Mouse (Mus musculus) bone marrow macrophage, adult 2 months (primary cell): Measurements from ENCODE around the gene Tmem243.

ENCODE experiments used
- CTCF ChIP-seq: IDR thresholded peaks from 2 replicates; pipeline ENCODE4 v1.5.1; 2012; ENCODE audit warnings: low read depth, mild to moderate bottlenecking, low read length, moderate library complexity
- POLR2A ChIP-seq: IDR thresholded peaks from 2 replicates; pipeline ENCODE4 v1.6.1; 2012; ENCODE audit warnings: mild to moderate bottlenecking, low read depth, low read length, borderline replicate concordance

DNA sequence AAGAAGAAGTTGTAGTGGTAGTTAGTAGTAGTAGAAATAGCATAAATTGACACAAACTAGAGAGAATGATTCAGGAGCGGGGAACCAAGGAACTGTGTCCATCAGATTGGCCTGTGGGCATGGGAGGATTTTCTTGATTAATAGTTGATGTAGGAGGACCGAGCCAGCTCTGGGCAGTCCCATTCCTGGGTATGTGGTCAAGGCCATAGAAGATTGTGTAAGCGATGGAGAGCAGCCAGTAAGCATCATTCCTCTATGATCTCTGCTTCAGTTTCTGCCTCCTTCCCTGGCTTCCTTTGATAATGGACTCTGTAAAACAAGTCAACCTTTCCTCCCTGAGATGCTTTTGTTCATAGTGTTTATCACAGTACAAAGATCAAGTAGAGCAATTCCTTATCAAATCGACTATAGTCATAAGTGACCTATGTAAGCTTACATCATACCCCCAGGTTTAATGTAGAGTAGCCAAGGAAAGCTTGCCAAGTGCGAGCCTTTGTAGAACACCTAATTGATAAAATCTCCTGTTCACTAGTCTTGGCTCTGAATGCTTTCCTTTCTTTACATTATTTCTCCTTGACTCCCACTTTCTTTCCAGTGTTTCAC lies 43.1 kb upstream of the Tmem243 start:
- no peak for TF ChIP-seq CTCF
- no peak for TF ChIP-seq POLR2A
